Mouse (Mus musculus): Measurements from ENCODE around the gene Tm4sf4. TPM values are rescaled to one million over a fixed set of nuclear protein-coding genes. Genes with fewer than 3 reads are reported as not detected.

Tm4sf4 gene
- total and polyA plus RNA-seq, 2 experiments from 2014 or later: 0.30 TPM; not detected in 1

GRCm38 (mm10) chr3:57466289-57466688, 41.2 kb downstream of the Tm4sf4 start:
- Histone ChIP-seq H3K27me3 (ENCODE audit: insufficient read depth, low read length) (no peaks in the 10 kb centered on the region), H3K9me3 (ENCODE audit: low read length) (no peaks in the 10 kb centered on the region), H3K9ac (replicated peaks; ENCODE audit: low read length, poor library complexity, severe bottlenecking) (no peak overlapping the region), H3K36me3 (ENCODE audit: insufficient read depth, low read length) (no peaks in the 10 kb centered on the region), H3K4me1 (ENCODE audit: insufficient read depth, low read length) (no peaks in the 10 kb centered on the region), H3K4me3 (ENCODE audit: low read depth, low read length) (no peak overlapping the region), H3K4me2 (ENCODE audit: low read depth, low read length, poor library complexity, severe bottlenecking) (no peak overlapping the region), H3K27ac (ENCODE audit: low read depth, low read length) (no peak overlapping the region)
- peak; percentile 81 for TF ChIP-seq CTCF (IDR thresholded peaks at IDR 0.05)
- DNase-seq (ENCODE audit: low spot score): peak; percentile 59
- 69% methylated on average over 3 of the region's 3 CpGs for WGBS
- ATAC-seq (ENCODE audit: low FRiP score): no peak; the same call in 1 of the 2 replicates

DNA sequence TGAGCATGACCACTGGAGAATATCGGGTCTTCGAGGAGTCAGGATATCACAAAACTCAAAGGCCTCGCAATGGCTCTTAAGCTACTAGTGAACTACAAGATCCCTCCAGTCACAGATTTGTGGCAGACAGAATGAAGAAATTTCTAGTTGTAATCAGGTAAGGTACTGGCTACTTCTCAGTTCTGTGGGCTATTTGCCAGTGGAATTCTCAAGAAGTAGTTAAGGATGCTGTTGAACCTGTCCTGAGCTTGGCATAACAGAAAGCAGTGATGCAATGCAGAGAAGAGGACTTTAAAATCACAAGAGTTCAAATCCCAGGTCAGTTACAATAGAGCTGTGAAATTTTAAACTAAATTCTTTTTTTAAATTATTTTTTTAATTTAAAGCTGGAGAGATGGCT, 44.2 kb downstream of the Tm4sf4 start:
- DNase-seq (ENCODE audit: low spot score) (no peak), ATAC-seq (ENCODE audit: low FRiP score) (no peak)
- Histone ChIP-seq H3K27me3 (ENCODE audit: insufficient read depth, low read length) (no peaks in the 10 kb centered on the region), H3K4me2 (ENCODE audit: low read depth, low read length, poor library complexity, severe bottlenecking) (no peak overlapping the region), H3K36me3 (ENCODE audit: insufficient read depth, low read length) (no peaks in the 10 kb centered on the region), H3K9ac (replicated peaks; ENCODE audit: low read length, poor library complexity, severe bottlenecking) (no peak overlapping the region), H3K4me3 (ENCODE audit: low read depth, low read length) (no peak overlapping the region), H3K27ac (ENCODE audit: low read depth, low read length) (no peak overlapping the region), H3K4me1 (ENCODE audit: insufficient read depth, low read length) (peaks cover 5% of the 10 kb centered on the region; the same call in 1 of the 2 replicates), H3K9me3 (ENCODE audit: low read length) (no peaks in the 10 kb centered on the region)
- TF ChIP-seq CTCF (IDR thresholded peaks at IDR 0.05): no peak
- 97% methylated on average over 3 of the region's 3 CpGs for WGBS

GRCm38 (mm10) chr3:57470326-57470725, 45.2 kb downstream of the Tm4sf4 start:
- peaks cover 5% of the 10 kb centered on the region; the same call in 1 of the 2 replicates for H3K4me1 ChIP-seq (ENCODE audit: insufficient read depth, low read length)
- H3K9ac ChIP-seq (replicated peaks; ENCODE audit: low read length, poor library complexity, severe bottlenecking): no peak overlapping the region
- no peaks in the 10 kb centered on the region for H3K36me3 ChIP-seq (ENCODE audit: insufficient read depth, low read length)
- DNase-seq (ENCODE audit: low spot score) (peak; percentile 75), ATAC-seq (ENCODE audit: low FRiP score) (0 out of 2 replicates have a peak, but pooled peaks have one; percentile 29)
- peak; percentile 75 for TF ChIP-seq CTCF (IDR thresholded peaks at IDR 0.05)
- H3K9me3 ChIP-seq (ENCODE audit: low read length): no peaks in the 10 kb centered on the region
- no peaks in the 10 kb centered on the region for H3K27me3 ChIP-seq (ENCODE audit: insufficient read depth, low read length)
- WGBS: 20% methylated on average over 5 of the region's 5 CpGs
- no peak overlapping the region for H3K4me3 ChIP-seq (ENCODE audit: low read depth, low read length)
- H3K4me2 ChIP-seq (ENCODE audit: low read depth, low read length, poor library complexity, severe bottlenecking): peak overlapping the region; percentile 43; the same call in 1 of the 2 replicates
- H3K27ac ChIP-seq (ENCODE audit: low read depth, low read length): no peak overlapping the region; the same call in 1 of the 2 replicates

DNA sequence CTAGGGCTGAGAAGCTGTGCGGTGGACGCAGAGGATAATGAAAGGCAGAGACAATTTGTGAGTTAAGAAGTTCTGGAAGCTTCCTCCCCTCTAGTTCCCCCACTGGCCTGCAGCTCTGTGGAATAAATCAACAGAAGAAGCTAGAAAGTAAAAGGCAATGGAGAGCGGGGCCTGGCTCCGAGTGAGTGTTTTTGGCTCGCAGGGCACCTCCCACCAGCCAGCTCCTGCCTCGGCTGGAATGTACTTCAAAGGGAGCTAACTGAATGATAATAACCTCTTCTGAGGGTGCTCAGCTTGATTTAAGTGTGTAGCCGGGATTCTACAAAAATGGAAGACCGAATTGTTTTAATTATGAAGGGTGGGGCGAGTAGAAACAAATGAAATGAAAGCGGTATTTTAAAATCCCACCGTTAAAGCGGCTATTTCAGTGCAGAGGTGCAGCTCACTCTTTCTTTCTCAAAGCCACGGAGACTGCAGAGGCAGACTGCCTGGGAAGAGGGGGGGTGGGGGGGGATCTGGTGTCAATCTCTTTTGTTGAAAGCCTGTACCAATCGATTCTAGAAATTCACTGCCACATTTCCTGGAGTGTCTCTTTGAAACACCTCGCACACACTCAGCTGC, 46.0 kb downstream of the Tm4sf4 start:
- ATAC-seq (ENCODE audit: low FRiP score) (peak; percentile 73), DNase-seq (ENCODE audit: low spot score) (peak; percentile 57)
- H3K4me3 ChIP-seq (ENCODE audit: low read depth, low read length): peak overlapping the region; percentile 31; the same call in 1 of the 2 replicates
- no peak for TF ChIP-seq CTCF (IDR thresholded peaks at IDR 0.05)
- H3K36me3 ChIP-seq (ENCODE audit: insufficient read depth, low read length): no peaks in the 10 kb centered on the region
- peak overlapping the region; percentile 43 for H3K4me2 ChIP-seq (ENCODE audit: low read depth, low read length, poor library complexity, severe bottlenecking)
- WGBS: 3% methylated on average over 15 of the region's 15 CpGs
- 0 out of 2 replicates have a peak overlapping the region, but pooled peaks have one; percentile 9 for H3K9ac ChIP-seq (replicated peaks; ENCODE audit: low read length, poor library complexity, severe bottlenecking)
- peaks cover 5% of the 10 kb centered on the region; the same call in 1 of the 2 replicates for H3K4me1 ChIP-seq (ENCODE audit: insufficient read depth, low read length)
- no peaks in the 10 kb centered on the region for H3K9me3 ChIP-seq (ENCODE audit: low read length)
- H3K27me3 ChIP-seq (ENCODE audit: insufficient read depth, low read length): no peaks in the 10 kb centered on the region
- peak overlapping the region; percentile 21; the same call in 1 of the 2 replicates for H3K27ac ChIP-seq (ENCODE audit: low read depth, low read length)

DNA sequence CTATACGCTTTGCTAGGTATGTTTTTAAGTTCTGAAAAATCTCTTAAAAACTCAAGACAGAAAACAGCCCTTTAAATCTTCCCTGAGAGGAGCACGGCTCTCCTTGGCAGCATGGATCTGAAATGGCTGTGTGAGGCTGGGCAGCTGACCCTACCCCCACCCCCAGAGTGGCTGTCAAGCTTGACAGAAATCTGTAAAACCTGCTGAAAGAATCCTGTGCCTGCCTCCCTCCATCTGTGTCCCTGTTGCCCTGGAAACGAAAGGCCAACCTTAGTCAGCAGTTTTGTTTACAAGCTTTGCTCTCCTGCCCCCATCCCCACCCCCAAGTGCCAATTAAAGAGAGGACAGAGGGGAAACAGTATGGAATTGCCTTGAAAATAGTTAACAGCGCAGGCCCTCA, 47.3 kb downstream of the Tm4sf4 start:
- Histone ChIP-seq H3K4me2 (ENCODE audit: low read depth, low read length, poor library complexity, severe bottlenecking) (no peak overlapping the region), H3K36me3 (ENCODE audit: insufficient read depth, low read length) (no peaks in the 10 kb centered on the region), H3K9me3 (ENCODE audit: low read length) (no peaks in the 10 kb centered on the region), H3K27me3 (ENCODE audit: insufficient read depth, low read length) (no peaks in the 10 kb centered on the region), H3K4me1 (ENCODE audit: insufficient read depth, low read length) (peaks cover 5% of the 10 kb centered on the region; the same call in 1 of the 2 replicates), H3K27ac (ENCODE audit: low read depth, low read length) (no peak overlapping the region), H3K9ac (replicated peaks; ENCODE audit: low read length, poor library complexity, severe bottlenecking) (no peak overlapping the region), H3K4me3 (ENCODE audit: low read depth, low read length) (no peak overlapping the region)
- peak; percentile 61 for DNase-seq (ENCODE audit: low spot score)
- WGBS: 38% methylated on average over 4 of the region's 4 CpGs
- no peak for TF ChIP-seq CTCF (IDR thresholded peaks at IDR 0.05)
- no peak for ATAC-seq (ENCODE audit: low FRiP score)

- ATAC-seq (ENCODE audit: low FRiP score) (no peak), DNase-seq (ENCODE audit: low spot score) (no peak)
- Histone ChIP-seq H3K4me3 (ENCODE audit: low read depth, low read length) (no peak overlapping the region), H3K4me2 (ENCODE audit: low read depth, low read length, poor library complexity, severe bottlenecking) (no peak overlapping the region), H3K27me3 (ENCODE audit: insufficient read depth, low read length) (no peaks in the 10 kb centered on the region), H3K9ac (replicated peaks; ENCODE audit: low read length, poor library complexity, severe bottlenecking) (no peak overlapping the region), H3K9me3 (ENCODE audit: low read length) (no peaks in the 10 kb centered on the region), H3K27ac (ENCODE audit: low read depth, low read length) (no peak overlapping the region), H3K36me3 (ENCODE audit: insufficient read depth, low read length) (no peaks in the 10 kb centered on the region), H3K4me1 (ENCODE audit: insufficient read depth, low read length) (peaks cover 5% of the 10 kb centered on the region; the same call in 1 of the 2 replicates)
- 93% methylated on average over 8 of the region's 8 CpGs for WGBS
- no peak for TF ChIP-seq CTCF (IDR thresholded peaks at IDR 0.05)
Observed at GRCm38 (mm10) chr3:57474421-57474820, 49.3 kb downstream of the Tm4sf4 start.
